Mouse (Mus musculus) bone marrow, adult 2 months (tissue): ENCODE results near the gene Tbx20. TPM values are rescaled to one million over a fixed set of nuclear protein-coding genes. Genes with fewer than 3 reads are reported as not detected.

ENCODE experiments used
- H3K27ac ChIP-seq: fragments of 200-500 bp; 2 replicates; pipeline ENCODE4 v1.5.1; 2012; ENCODE audit warnings: low read depth, mild to moderate bottlenecking, control low read depth, inconsistent platforms, low read length; ENCODE audit not compliant: control insufficient read depth, poor library complexity, insufficient read depth
- H3K4me1 ChIP-seq: fragments of 200-500 bp; 2 replicates; pipeline ENCODE4 v1.6.1; 2011; ENCODE audit warnings: low read length; ENCODE audit not compliant: control insufficient read depth, insufficient read depth
- H3K4me3 ChIP-seq: fragments of 200-500 bp; replicated peaks from 2 replicates; pipeline ENCODE3; 2011; ENCODE audit warnings: mild to moderate bottlenecking, low read depth, low read length, control low read depth; ENCODE audit not compliant: control insufficient read depth
- CTCF ChIP-seq: fragments of 200-500 bp; IDR thresholded peaks from 2 replicates; pipeline ENCODE4 v1.5.1; 2011; ENCODE audit warnings: low read length, control low read depth; ENCODE audit not compliant: control insufficient read depth, insufficient read depth
- POLR2A ChIP-seq: fragments of 200-500 bp; IDR thresholded peaks from 2 replicates; pipeline ENCODE4 v1.6.1; 2011; ENCODE audit warnings: low read depth, mild to moderate bottlenecking, control low read depth, low read length, borderline replicate concordance; ENCODE audit not compliant: control insufficient read depth
- WGBS: fragments of 180-500 bp; shearing (Covaris S2); methylation state at CpG from one replicate; pipeline ENCODE4 v1.1.7; 2018; 5-methylcytosine and 5-hydroxymethylcytosine counted together
- polyA plus RNA-seq: library from polyadenylated mRNA; stranded (reverse); fragments of >200 nt; gene quantifications from 2 replicates; pipeline ENCODE4 v1.2.4, GENCODE M21; 2011; ENCODE audit warnings: low replicate concordance; ENCODE audit not compliant: missing spikeins, insufficient read depth, insufficient read length

Gene Tbx20
- polyA plus RNA-seq, 1 experiment = not detected

GRCm38 (mm10) chr9:24778571-24778970 lies 4.5 kb upstream of the Tbx20 start:
- no peak overlapping the region for H3K27ac ChIP-seq
- no peak overlapping the region for H3K4me3 ChIP-seq
- no peaks in the 10 kb centered on the region for H3K4me1 ChIP-seq
- WGBS = 8% methylated on average over 14 of the region's 14 CpGs
- TF ChIP-seq POLR2A = no peak
- no peak for TF ChIP-seq CTCF

GRCm38 (mm10) chr9:24777961-24778360 lies 3.9 kb upstream of the Tbx20 start:
- Histone ChIP-seq H3K4me1 (no peaks in the 10 kb centered on the region), H3K27ac (no peak overlapping the region), H3K4me3 (no peak overlapping the region)
- TF ChIP-seq POLR2A (no peak), CTCF (no peak)
- WGBS = 5% methylated on average over 14 of the region's 14 CpGs

DNA sequence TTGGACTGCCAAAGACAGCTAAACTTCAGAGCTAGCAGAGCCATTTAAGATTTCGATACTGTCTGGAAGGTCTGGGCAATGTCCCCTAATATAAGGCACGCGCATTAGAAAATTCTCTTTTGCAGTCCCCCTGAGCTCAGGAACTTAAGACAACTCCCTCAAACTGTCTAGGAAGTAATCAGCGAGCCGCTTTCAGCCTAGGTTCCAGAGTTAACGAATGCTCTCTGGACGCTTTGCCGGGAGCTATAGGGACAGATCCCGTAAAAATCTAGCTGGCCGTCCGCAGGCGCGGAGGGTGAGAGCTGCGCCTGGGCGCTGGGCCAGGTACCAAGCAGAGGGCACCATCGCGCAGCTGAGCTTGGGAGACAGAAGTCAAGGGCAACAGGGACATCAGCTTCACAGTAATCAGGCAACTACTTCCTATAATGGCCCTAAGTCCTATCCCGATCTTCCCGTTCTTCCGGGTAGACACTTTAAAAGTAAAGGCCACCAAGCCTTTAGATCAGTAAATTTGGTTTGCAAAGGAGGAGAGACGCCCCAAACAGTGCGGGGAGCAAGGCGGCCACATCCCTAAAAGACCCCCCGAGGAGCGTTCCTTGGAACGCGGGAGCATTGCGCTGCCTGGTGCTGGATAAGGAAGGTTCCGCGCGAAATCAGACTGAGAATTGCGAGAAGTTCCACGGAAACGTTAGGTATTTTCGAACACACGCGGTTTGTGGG lies 3.2 kb upstream of the Tbx20 start:
- H3K27ac ChIP-seq = no peak overlapping the region
- TF ChIP-seq POLR2A = no peak
- no peak for TF ChIP-seq CTCF
- H3K4me1 ChIP-seq = no peaks in the 10 kb centered on the region
- H3K4me3 ChIP-seq = no peak overlapping the region
- 5% methylated on average over 37 of the region's 37 CpGs for WGBS

GRCm38 (mm10) chr9:24776487-24776886 lies 2.4 kb upstream of the Tbx20 start:
- 4% methylated on average over 9 of the region's 9 CpGs for WGBS
- no peak for TF ChIP-seq CTCF
- no peak for TF ChIP-seq POLR2A
- Histone ChIP-seq H3K27ac (no peak overlapping the region), H3K4me3 (no peak overlapping the region), H3K4me1 (no peaks in the 10 kb centered on the region)

GRCm38 (mm10) chr9:24775567-24775966 lies 1.5 kb upstream of the Tbx20 start:
- H3K27ac ChIP-seq = no peak overlapping the region
- no peaks in the 10 kb centered on the region for H3K4me1 ChIP-seq
- TF ChIP-seq POLR2A (no peak), CTCF (no peak)
- WGBS = 4% methylated on average over 1 of the region's 1 CpGs
- no peak overlapping the region for H3K4me3 ChIP-seq

DNA sequence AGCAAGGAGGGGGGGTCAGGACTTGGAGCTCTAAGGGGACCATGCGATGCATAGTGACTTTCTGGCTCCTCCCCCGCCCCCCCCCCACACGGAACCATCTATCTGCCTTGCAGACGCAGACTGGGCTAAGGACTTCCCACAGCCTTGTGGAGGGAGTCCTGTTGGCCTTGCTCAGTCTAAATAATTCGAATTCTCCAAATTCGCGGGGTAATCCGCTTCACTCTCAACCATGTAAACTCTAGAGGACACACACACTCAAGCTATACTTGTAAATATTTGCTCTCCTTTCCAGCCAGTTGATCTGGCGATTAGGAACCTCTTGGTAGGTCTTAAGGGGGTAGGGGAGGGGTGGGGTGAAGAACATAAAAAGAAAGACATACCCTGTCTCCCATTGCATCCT lies 898 bp upstream of the Tbx20 start:
- WGBS = 4% methylated on average over 9 of the region's 9 CpGs
- Histone ChIP-seq H3K4me3 (no peak overlapping the region), H3K4me1 (no peaks in the 10 kb centered on the region), H3K27ac (no peak overlapping the region)
- TF ChIP-seq CTCF (no peak), POLR2A (no peak)

- no peak overlapping the region for H3K4me3 ChIP-seq
- TF ChIP-seq POLR2A (no peak), CTCF (no peak)
- no peak overlapping the region for H3K27ac ChIP-seq
- WGBS = 3% methylated on average over 19 of the region's 19 CpGs
- H3K4me1 ChIP-seq = no peaks in the 10 kb centered on the region
These were observed 434 bp downstream of the Tbx20 start for GRCm38 (mm10) chr9:24773669-24774068.

- TF ChIP-seq CTCF (no peak), POLR2A (no peak)
- 6% methylated on average over 9 of the region's 9 CpGs for WGBS
- H3K4me3 ChIP-seq = no peak overlapping the region
- no peaks in the 10 kb centered on the region for H3K4me1 ChIP-seq
- H3K27ac ChIP-seq = no peak overlapping the region
These were observed 932 bp downstream of the Tbx20 start for GRCm38 (mm10) chr9:24773171-24773570.
